Comparison of ENCODE assay signal across 15 mouse cellular contexts in genomic region chr5:53042034-53042748, GRCm38 (mm10). TPM values are rescaled to one million over a fixed set of nuclear protein-coding genes. Genes with fewer than 3 reads are reported as not detected.
DNase-seq lines count a peak whose midpoint lies in the region; ATAC-seq and TF ChIP-seq lines count a peak whose summit lies in the region.
"Had no signal": no experiment of that assay in that cellular context is flagged by ENCODE, and none has a peak within 500 bp of the region (broad histone marks: within the 10 kb centered on the region; RNA-seq: fewer than 3 reads in every experiment).

No protein-coding gene starts in this region.

- ATAC-seq in hindbrain, postnatal 0 days = peak; percentile 43; the same call in 1 of the 2 replicates
- ATAC-seq in midbrain, embryonic 14.5 days (ENCODE audit: low FRiP score, low TSS enrichment) = no peak
- peak; percentile 50; the same call in 1 of the 2 replicates for ATAC-seq in liver, postnatal 0 days

- no peak for TF ChIP-seq CTCF in hindbrain, postnatal 0 days (IDR thresholded peaks at IDR 0.05; ENCODE audit: low read depth)
- TF ChIP-seq CTCF in liver, postnatal 0 days (IDR thresholded peaks at IDR 0.05; ENCODE audit: low read depth) = no peak

- H3K36me3 ChIP-seq in hindbrain, postnatal 0 days (ENCODE audit: insufficient read depth, low read length) = no peaks in the 10 kb centered on the region
- no peaks in the 10 kb centered on the region for H3K36me3 ChIP-seq in hindbrain, embryonic 10.5 days
- no peaks in the 10 kb centered on the region for H3K36me3 ChIP-seq in midbrain, embryonic 14.5 days (ENCODE audit: control insufficient read depth, insufficient read depth, low read length)
- no peaks in the 10 kb centered on the region for H3K36me3 ChIP-seq in midbrain, embryonic 10.5 days
- no peaks in the 10 kb centered on the region for H3K36me3 ChIP-seq in liver, postnatal 0 days (replicated peaks; ENCODE audit: insufficient read depth, low read length)
- H3K36me3 ChIP-seq: neural tube, embryonic 12.5 days had no signal

- no peaks in the 10 kb centered on the region for H3K9me3 ChIP-seq in hindbrain, postnatal 0 days (ENCODE audit: low read length)
- no peaks in the 10 kb centered on the region for H3K9me3 ChIP-seq in hindbrain, embryonic 10.5 days
- H3K9me3 ChIP-seq in midbrain, embryonic 14.5 days (ENCODE audit: control insufficient read depth, low read length) = no peaks in the 10 kb centered on the region
- H3K9me3 ChIP-seq in midbrain, embryonic 10.5 days (replicated peaks) = no peaks in the 10 kb centered on the region
- H3K9me3 ChIP-seq in liver, postnatal 0 days (ENCODE audit: low read length) = no peaks in the 10 kb centered on the region
- H3K9me3 ChIP-seq: megakaryocyte, embryonic 14.5 days; neural tube, embryonic 12.5 days had no signal

- H3K9ac ChIP-seq in hindbrain, postnatal 0 days (replicated peaks; ENCODE audit: low read length) = no peak overlapping the region
- no peak overlapping the region for H3K9ac ChIP-seq in midbrain, embryonic 14.5 days (replicated peaks; ENCODE audit: low read length)
- no peak overlapping the region for H3K9ac ChIP-seq in liver, postnatal 0 days (replicated peaks)
- H3K9ac ChIP-seq: hindbrain, embryonic 14.5 days; neural tube, embryonic 12.5 days had no signal

- no peaks in the 10 kb centered on the region for H3K27me3 ChIP-seq in hindbrain, postnatal 0 days (ENCODE audit: insufficient read depth, low read length)
- no peaks in the 10 kb centered on the region for H3K27me3 ChIP-seq in hindbrain, embryonic 10.5 days (ENCODE audit: insufficient read depth, poor library complexity, severe bottlenecking)
- H3K27me3 ChIP-seq in midbrain, embryonic 14.5 days (ENCODE audit: control insufficient read depth, insufficient read depth, low read length) = no peaks in the 10 kb centered on the region
- H3K27me3 ChIP-seq in midbrain, embryonic 10.5 days (ENCODE audit: low read depth, poor library complexity, severe bottlenecking) = no peaks in the 10 kb centered on the region
- H3K27me3 ChIP-seq in liver, postnatal 0 days (ENCODE audit: insufficient read depth, low read length) = no peaks in the 10 kb centered on the region
- H3K27me3 ChIP-seq: megakaryocyte, embryonic 14.5 days; neural tube, embryonic 12.5 days had no signal

- no peak overlapping the region for H3K4me2 ChIP-seq in hindbrain, postnatal 0 days (ENCODE audit: low read depth, low read length)
- H3K4me2 ChIP-seq in midbrain, embryonic 14.5 days (ENCODE audit: low read length) = no peak overlapping the region
- H3K4me2 ChIP-seq in liver, postnatal 0 days (ENCODE audit: low read depth, low read length) = no peak overlapping the region
- H3K4me2 ChIP-seq: hindbrain, embryonic 14.5 days; neural tube, embryonic 12.5 days had no signal

- H3K4me1 ChIP-seq in hindbrain, postnatal 0 days (ENCODE audit: insufficient read depth, low read length) = no peaks in the 10 kb centered on the region
- no peaks in the 10 kb centered on the region for H3K4me1 ChIP-seq in hindbrain, embryonic 10.5 days (replicated peaks)
- H3K4me1 ChIP-seq in midbrain, embryonic 14.5 days (ENCODE audit: control insufficient read depth, insufficient read depth, low read length) = no peaks in the 10 kb centered on the region
- peaks cover 4% of the 10 kb centered on the region for H3K4me1 ChIP-seq in midbrain, embryonic 10.5 days
- H3K4me1 ChIP-seq in liver, postnatal 0 days (ENCODE audit: insufficient read depth) = peaks cover 10% of the 10 kb centered on the region; the same call in 1 of the 2 replicates
- H3K4me1 ChIP-seq: megakaryocyte, embryonic 14.5 days; neural tube, embryonic 12.5 days had no signal

- H3K4me3 ChIP-seq in hindbrain, postnatal 0 days (ENCODE audit: low read length) = no peak overlapping the region
- H3K4me3 ChIP-seq in hindbrain, embryonic 10.5 days = no peak overlapping the region
- no peak overlapping the region for H3K4me3 ChIP-seq in midbrain, embryonic 14.5 days (replicated peaks; ENCODE audit: low read depth, low read length)
- H3K4me3 ChIP-seq in midbrain, embryonic 10.5 days = no peak overlapping the region
- no peak overlapping the region for H3K4me3 ChIP-seq in liver, postnatal 0 days (ENCODE audit: low read depth, low read length)
- H3K4me3 ChIP-seq: erythroblast, embryonic 14.5 days; megakaryocyte, embryonic 14.5 days; neural tube, embryonic 12.5 days had no signal

- 36% methylated on average over 5 of the region's 5 CpGs for WGBS in hindbrain, postnatal 0 days
- 66% methylated on average over 5 of the region's 5 CpGs for WGBS in hindbrain, embryonic 10.5 days
- 45% methylated on average over 5 of the region's 5 CpGs for WGBS in midbrain, embryonic 14.5 days
- 72% methylated on average over 5 of the region's 5 CpGs for WGBS in midbrain, embryonic 10.5 days
- 45% methylated on average over 5 of the region's 5 CpGs for WGBS in liver, postnatal 0 days (ENCODE audit: insufficient replicate concordance)

- DNase-seq in hindbrain, postnatal 0 days (ENCODE audit: low spot score) = peak; percentile 16
- no peak for DNase-seq in hindbrain, embryonic 10.5 days (ENCODE audit: low spot score)
- peak; percentile 31 for DNase-seq in midbrain, embryonic 14.5 days
- DNase-seq in midbrain, embryonic 10.5 days (ENCODE audit: low spot score) = no peak
- no peak for DNase-seq in liver, postnatal 0 days
- DNase-seq in left cerebral cortex, postnatal 36 days (ENCODE audit: low spot score in 2 of 2) = no peak
- DNase-seq in kidney, postnatal 4 days = no peak
- DNase-seq in urinary bladder, adult 2 months (ENCODE audit: low spot score) = no peak
- DNase-seq: adrenal gland, adult 8-10 months; retina, postnatal 1 day had no signal

- H3K27ac ChIP-seq in hindbrain, postnatal 0 days = no peak overlapping the region
- no peak overlapping the region for H3K27ac ChIP-seq in hindbrain, embryonic 10.5 days
- no peak overlapping the region for H3K27ac ChIP-seq in midbrain, embryonic 14.5 days (replicated peaks; ENCODE audit: low read depth, low read length)
- no peak overlapping the region for H3K27ac ChIP-seq in midbrain, embryonic 10.5 days (replicated peaks)
- peak overlapping the region; percentile 34; the same call in 1 of the 2 replicates for H3K27ac ChIP-seq in liver, postnatal 0 days (ENCODE audit: low read depth)
- H3K27ac ChIP-seq: hindbrain, embryonic 14.5 days; neural tube, embryonic 12.5 days had no signal

- no peak for TF ChIP-seq EP300 in liver, postnatal 0 days (IDR thresholded peaks at IDR 0.05; ENCODE audit: low read depth)

- intact Hi-C loops in left cerebral cortex, postnatal 36 days (cut with DNase I) = no loop called here

RNA-seq across cellular contexts. Expression of gene Slc34a2, which starts 4.3 kb away (rescaled TPM):
- 0.07 and 0.68 TPM in 2 replicates for total RNA-seq in hindbrain, postnatal 0 days (2014; rRNA removed)
- 0.16 and 0.29 TPM in 2 replicates for polyA plus RNA-seq in hindbrain, postnatal 0 days (2015; fragmentation: Nextera tagmentation; extraction: Ambion mirVana)
- polyA plus RNA-seq in hindbrain, embryonic 10.5 days (2016; fragmentation: Nextera tagmentation; extraction: Ambion mirVana) = 0.05 TPM in 1 of 2 replicates, not detected in the other
- not detected in 2 replicates for polyA plus RNA-seq in midbrain, embryonic 14.5 days (2014; fragmentation: Nextera tagmentation; extraction: Ambion mirVana)
- polyA plus RNA-seq in midbrain, embryonic 10.5 days (2016; fragmentation: Nextera tagmentation; extraction: Ambion mirVana) = not detected in 2 replicates
- 0.35 and 0.54 TPM in 2 replicates for polyA plus RNA-seq in liver, postnatal 0 days (2015; fragmentation: Nextera tagmentation; extraction: Ambion mirVana)
- total RNA-seq in left cerebral cortex, postnatal 36 days (2021) = not detected
- polyA plus RNA-seq in urinary bladder, adult 2 months (2012; rRNA removed) = 0.03 TPM in 1 of 2 replicates, not detected in the other
- total RNA-seq: adrenal gland, adult 8-10 months had no signal
- polyA plus RNA-seq: erythroblast, embryonic 14.5 days; limb, embryonic 11.5 days; neural tube, embryonic 12.5 days had no signal

Comparison
In these comparisons a context has a peak if more than half of its experiments do, and no peak if none do; other contexts are left out.
1. DNase-seq: peak in hindbrain, postnatal 0 days (single experiment) and midbrain, embryonic 14.5 days (single experiment); none in hindbrain, embryonic 10.5 days (single experiment), midbrain, embryonic 10.5 days (single experiment), liver, postnatal 0 days (single experiment), left cerebral cortex, postnatal 36 days (0 of 2), kidney, postnatal 4 days (0 of 2) and urinary bladder, adult 2 months (single experiment).